Mouse (Mus musculus): ENCODE measurements around the gene Adamts10. TPM values are rescaled to one million over a fixed set of nuclear protein-coding genes. Genes with fewer than 3 reads are reported as not detected.
A peak's percentile ranks its signal among the peaks of the same experiment; 100 is the strongest.

The Adamts10 gene
- polyA plus RNA-seq, 1 experiment = 47.2 TPM

DNA sequence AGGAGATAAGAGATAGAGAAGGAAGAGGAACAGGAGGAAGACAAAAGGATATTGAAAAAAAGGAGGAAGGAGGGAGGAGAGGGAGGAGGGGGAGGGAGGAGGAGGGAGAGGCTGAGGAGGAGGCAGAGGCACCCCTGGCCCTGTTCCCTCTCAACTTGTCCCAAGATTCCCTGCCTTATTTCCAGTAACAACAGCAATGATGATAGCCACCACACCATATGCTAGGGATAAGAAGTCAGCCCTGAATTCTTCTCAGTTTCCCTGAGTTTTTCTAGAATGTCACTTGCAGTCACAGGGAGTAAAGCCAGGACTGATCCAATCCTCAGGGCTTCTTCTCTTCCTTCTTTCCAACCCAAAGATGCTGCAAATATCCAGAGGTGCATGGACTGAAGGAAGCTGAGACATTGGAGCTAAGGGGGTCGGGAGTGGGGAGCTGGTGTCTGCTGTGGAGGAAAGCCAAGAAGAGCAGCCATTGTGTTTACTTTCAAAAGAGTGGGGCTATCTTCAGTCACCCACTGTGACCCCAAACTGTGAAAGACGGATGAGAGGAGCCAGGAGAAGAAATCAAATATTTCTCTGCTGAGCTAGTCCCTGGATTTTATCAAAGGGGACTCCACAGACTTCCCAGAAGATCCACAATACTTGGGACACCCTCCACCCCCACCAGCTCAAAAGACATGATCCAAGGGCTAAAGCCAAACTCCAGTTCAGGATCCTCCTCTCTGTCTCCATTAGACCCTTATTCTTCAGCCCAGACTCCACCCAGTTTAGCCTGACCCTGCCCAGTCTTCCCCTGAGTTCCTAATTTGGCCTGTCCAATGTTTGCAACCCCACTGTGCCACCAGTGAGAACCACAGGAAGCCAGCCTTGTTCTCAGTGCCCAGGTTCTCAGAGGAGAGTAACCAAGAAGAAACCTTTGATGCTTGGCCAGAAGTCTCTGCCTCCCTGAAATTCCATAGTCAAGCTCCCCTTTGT lies 11.3 kb upstream of the Adamts10 start:
- TF ChIP-seq CTCF (IDR thresholded peaks at IDR 0.05; ENCODE audit: extremely low read depth, insufficient read depth, low read length) = no peak
- TF ChIP-seq POLR2A (IDR thresholded peaks at IDR 0.05; ENCODE audit: extremely low read depth, insufficient read depth, low read length) = no peak
- H3K4me3 ChIP-seq (ENCODE audit: insufficient read depth, low read length) = no peak overlapping the region
- H3K4me1 ChIP-seq (ENCODE audit: control insufficient read depth, insufficient read depth, low read length) = no peaks in the 10 kb centered on the region
- no peak overlapping the region for H3K27ac ChIP-seq (ENCODE audit: insufficient read depth, low read length)

DNA sequence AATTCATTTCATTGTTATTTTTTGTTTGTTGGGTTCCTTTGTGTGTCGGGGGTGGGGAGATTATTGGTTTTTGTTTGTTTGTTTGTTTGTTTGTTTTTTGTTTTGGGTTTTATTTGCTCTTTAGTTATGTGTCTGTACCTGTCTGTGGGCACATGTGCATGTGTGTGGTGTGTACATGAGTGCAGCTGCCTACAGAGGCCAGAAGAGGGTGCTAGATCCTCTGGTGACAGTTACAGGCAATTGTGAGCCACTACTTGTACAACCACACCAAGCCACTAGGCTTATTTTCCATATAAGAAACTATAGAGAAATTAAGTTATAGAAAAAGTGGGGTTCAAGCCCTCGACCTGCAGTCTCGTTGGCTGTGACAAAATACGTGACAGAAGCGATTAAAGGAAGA lies 10.1 kb upstream of the Adamts10 start:
- no peaks in the 10 kb centered on the region for H3K4me1 ChIP-seq (ENCODE audit: control insufficient read depth, insufficient read depth, low read length)
- no peak overlapping the region for H3K4me3 ChIP-seq (ENCODE audit: insufficient read depth, low read length)
- no peak for TF ChIP-seq CTCF (IDR thresholded peaks at IDR 0.05; ENCODE audit: extremely low read depth, insufficient read depth, low read length)
- no peak for TF ChIP-seq POLR2A (IDR thresholded peaks at IDR 0.05; ENCODE audit: extremely low read depth, insufficient read depth, low read length)
- H3K27ac ChIP-seq (ENCODE audit: insufficient read depth, low read length) = no peak overlapping the region

DNA sequence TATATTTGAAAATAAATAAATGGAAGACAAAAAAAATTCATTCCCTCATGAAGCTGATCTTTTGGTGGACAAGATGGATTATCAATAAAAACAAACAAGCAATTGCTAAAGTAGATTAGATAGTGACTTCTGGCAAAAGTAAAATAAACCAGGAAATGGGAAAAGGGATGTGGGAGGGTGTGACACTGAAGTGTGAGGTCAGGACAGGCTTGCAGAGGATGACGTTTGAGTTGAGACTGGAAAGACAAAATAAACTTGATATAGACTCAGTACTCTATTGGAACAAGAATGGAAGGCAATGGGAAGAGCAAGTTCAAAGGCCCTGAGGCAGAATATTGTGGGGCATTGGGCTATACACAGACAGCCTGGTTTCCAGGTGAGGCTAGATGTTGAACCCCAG lies 3.6 kb upstream of the Adamts10 start:
- Histone ChIP-seq H3K4me3 (ENCODE audit: insufficient read depth, low read length) (no peak overlapping the region), H3K27ac (ENCODE audit: insufficient read depth, low read length) (no peak overlapping the region), H3K4me1 (ENCODE audit: control insufficient read depth, insufficient read depth, low read length) (peaks cover 2% of the 10 kb centered on the region; the same call in 1 of the 2 replicates)
- TF ChIP-seq POLR2A (IDR thresholded peaks at IDR 0.05; ENCODE audit: extremely low read depth, insufficient read depth, low read length) (no peak), CTCF (IDR thresholded peaks at IDR 0.05; ENCODE audit: extremely low read depth, insufficient read depth, low read length) (no peak)

DNA sequence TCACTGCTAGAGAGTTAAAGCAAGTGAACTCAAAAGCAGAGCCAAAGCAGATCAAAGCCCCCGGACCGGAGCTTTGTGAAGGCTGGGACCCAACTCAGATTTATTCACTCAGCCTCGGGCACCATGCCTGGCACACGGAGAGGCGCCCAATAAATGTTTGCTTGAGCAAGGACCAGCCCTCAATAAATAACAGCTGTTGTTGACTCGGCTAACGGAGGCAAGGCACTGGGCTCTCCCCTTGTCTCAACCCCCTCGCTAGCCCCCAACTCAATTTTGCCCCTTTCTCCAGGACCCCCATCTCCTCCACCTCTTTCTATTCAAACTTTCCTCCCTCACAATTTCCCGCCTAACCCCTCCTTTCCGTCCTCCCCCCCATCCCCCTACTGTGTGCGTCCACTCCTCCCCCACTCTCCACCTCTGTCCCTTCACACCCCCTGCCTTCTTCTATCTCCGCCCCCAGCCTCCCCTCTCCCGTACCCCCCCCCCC lies 530 bp upstream of the Adamts10 start:
- Histone ChIP-seq H3K4me1 (ENCODE audit: control insufficient read depth, insufficient read depth, low read length) (peaks cover 2% of the 10 kb centered on the region; the same call in 1 of the 2 replicates), H3K4me3 (ENCODE audit: insufficient read depth, low read length) (peak overlapping the region; percentile 100), H3K27ac (ENCODE audit: insufficient read depth, low read length) (no peak overlapping the region)
- TF ChIP-seq POLR2A (IDR thresholded peaks at IDR 0.05; ENCODE audit: extremely low read depth, insufficient read depth, low read length) = no peak
- TF ChIP-seq CTCF (IDR thresholded peaks at IDR 0.05; ENCODE audit: extremely low read depth, insufficient read depth, low read length) = no peak

DNA sequence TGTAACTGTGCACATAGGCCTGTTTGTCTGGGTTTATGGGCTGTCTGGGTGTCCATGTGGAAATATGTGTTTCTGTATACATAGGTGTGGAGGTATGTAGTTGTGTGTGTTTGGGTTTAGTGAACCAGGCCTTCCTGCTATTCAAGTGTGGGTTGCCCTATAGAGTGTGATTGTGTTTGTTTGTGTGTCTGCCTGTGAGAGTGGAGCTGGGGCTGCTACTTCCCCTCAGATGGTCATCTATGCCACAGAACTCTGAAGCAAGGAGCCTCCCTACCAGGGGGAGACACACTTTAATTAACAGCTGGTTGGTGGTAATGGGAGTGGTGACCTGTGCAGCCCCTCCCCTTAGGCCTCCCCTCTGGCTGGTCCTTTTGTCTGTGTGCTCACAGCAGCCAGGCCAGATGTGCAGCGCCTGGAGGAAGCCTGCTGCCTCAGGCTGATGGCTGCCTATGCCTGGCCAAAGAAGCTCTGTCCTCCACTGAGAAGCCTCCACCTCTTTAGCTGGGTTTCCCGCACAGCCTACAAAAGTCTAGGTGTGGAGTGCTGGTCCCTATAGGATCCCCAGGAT lies 886 bp downstream of the Adamts10 start:
- H3K4me3 ChIP-seq (ENCODE audit: insufficient read depth, low read length) = peak overlapping the region; percentile 100

DNA sequence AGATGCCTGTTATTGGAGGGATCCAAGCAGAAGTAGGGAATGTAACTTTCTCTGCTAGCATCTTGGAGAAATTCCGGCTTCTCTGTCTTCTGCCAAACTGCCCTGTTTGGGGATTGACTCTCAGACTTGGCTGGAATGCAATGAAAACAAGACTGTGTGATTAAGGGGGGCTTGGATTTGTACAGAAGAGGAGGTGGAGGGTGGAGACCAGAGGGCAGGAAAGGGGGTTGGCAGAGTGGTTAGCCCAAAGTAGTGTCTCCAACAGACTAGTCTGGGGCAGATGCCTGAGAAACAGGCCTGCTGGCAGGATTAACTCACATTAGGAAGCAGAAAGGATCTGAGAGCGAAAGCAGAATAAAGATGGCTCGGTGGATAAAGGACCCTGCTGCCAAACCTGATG lies 2.5 kb downstream of the Adamts10 start:
- Histone ChIP-seq H3K4me1 (ENCODE audit: control insufficient read depth, insufficient read depth, low read length) (peaks cover 2% of the 10 kb centered on the region; the same call in 1 of the 2 replicates), H3K27ac (ENCODE audit: insufficient read depth, low read length) (no peak overlapping the region), H3K4me3 (ENCODE audit: insufficient read depth, low read length) (no peak overlapping the region)
- TF ChIP-seq CTCF (IDR thresholded peaks at IDR 0.05; ENCODE audit: extremely low read depth, insufficient read depth, low read length) = no peak
- no peak for TF ChIP-seq POLR2A (IDR thresholded peaks at IDR 0.05; ENCODE audit: extremely low read depth, insufficient read depth, low read length)

More for the DNA sequence above, 886 bp downstream of the Adamts10 start:
- no peak overlapping the region for H3K27ac ChIP-seq (ENCODE audit: insufficient read depth, low read length)
- H3K4me1 ChIP-seq (ENCODE audit: control insufficient read depth, insufficient read depth, low read length) = peaks cover 2% of the 10 kb centered on the region; the same call in 1 of the 2 replicates
- TF ChIP-seq POLR2A (IDR thresholded peaks at IDR 0.05; ENCODE audit: extremely low read depth, insufficient read depth, low read length) = no peak
- no peak for TF ChIP-seq CTCF (IDR thresholded peaks at IDR 0.05; ENCODE audit: extremely low read depth, insufficient read depth, low read length)

DNA sequence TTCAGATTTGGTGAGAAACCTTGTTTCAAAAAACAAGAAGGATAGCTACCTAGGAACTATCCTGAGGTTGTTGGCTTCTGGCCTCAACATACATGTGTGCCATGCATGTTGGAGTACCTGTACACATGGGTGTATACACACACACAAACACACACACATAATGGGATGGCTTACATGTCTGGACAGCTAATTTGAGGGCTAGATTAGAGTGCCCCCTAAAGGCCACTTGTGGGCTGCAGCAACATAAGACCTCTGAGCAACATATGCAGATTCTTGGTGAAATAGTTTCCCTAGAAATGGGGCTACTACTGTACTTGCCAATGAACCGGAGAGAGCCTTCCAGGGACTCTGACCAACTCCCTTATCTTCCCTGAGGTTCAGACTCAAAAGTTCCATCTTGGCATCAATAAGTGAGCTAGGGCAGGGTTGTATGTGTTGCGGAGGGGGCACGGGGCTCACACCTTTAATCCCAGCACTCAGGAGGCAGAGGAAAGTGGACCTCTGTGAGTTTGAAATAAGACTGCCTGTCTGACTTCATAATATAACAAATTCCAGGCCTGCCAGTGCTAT lies 15.2 kb downstream of the Adamts10 start:
- peak; percentile 68 for TF ChIP-seq CTCF (IDR thresholded peaks at IDR 0.05; ENCODE audit: extremely low read depth, insufficient read depth, low read length)
- TF ChIP-seq POLR2A (IDR thresholded peaks at IDR 0.05; ENCODE audit: extremely low read depth, insufficient read depth, low read length) = no peak
- no peak overlapping the region for H3K4me3 ChIP-seq (ENCODE audit: insufficient read depth, low read length)
- no peaks in the 10 kb centered on the region for H3K4me1 ChIP-seq (ENCODE audit: control insufficient read depth, insufficient read depth, low read length)
- no peak overlapping the region for H3K27ac ChIP-seq (ENCODE audit: insufficient read depth, low read length)

DNA sequence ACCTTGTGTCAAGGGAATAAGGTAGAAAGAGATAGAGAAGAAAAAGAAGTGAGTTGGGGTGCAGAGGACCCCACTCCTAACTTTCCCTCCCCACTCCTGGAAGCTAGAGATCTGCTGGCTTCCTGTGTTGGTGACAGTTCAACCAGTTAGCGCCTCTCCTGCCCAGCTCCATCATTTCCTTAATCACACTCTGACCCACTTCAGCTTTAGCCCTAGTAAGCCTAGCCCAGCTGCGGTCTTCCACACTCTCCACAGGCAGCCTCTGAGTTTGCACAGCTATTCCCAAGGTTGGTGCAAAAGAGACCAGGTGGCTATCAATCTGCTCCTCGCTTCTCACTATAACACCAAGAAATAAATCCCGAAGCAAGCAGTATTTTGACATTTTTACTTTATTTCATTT lies 15.9 kb downstream of the Adamts10 start:
- TF ChIP-seq POLR2A (IDR thresholded peaks at IDR 0.05; ENCODE audit: extremely low read depth, insufficient read depth, low read length) (no peak), CTCF (IDR thresholded peaks at IDR 0.05; ENCODE audit: extremely low read depth, insufficient read depth, low read length) (no peak)
- no peak overlapping the region for H3K4me3 ChIP-seq (ENCODE audit: insufficient read depth, low read length)
- H3K4me1 ChIP-seq (ENCODE audit: control insufficient read depth, insufficient read depth, low read length) = no peaks in the 10 kb centered on the region
- H3K27ac ChIP-seq (ENCODE audit: insufficient read depth, low read length) = no peak overlapping the region

DNA sequence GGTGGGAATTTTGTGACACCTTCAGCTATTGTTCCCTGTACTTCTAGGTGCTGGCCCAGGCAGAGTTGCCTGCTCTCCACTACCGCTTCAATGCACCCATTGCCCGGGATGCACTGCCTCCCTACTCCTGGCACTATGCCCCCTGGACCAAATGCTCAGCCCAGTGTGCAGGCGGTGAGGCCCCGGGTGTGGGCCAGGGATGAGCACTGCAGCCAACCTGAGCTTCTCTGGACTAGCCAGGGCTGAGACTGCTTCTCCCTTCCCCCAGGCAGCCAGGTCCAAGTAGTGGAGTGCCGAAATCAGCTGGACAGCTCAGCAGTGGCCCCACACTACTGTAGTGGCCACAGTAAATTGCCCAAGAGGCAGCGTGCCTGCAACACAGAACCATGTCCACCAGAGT lies 25.2 kb downstream of the Adamts10 start:
- TF ChIP-seq POLR2A (IDR thresholded peaks at IDR 0.05; ENCODE audit: extremely low read depth, insufficient read depth, low read length) (no peak), CTCF (IDR thresholded peaks at IDR 0.05; ENCODE audit: extremely low read depth, insufficient read depth, low read length) (no peak)
- Histone ChIP-seq H3K4me1 (ENCODE audit: control insufficient read depth, insufficient read depth, low read length) (no peaks in the 10 kb centered on the region), H3K27ac (ENCODE audit: insufficient read depth, low read length) (no peak overlapping the region), H3K4me3 (ENCODE audit: insufficient read depth, low read length) (no peak overlapping the region)

Measured in cortical plate, adult 2 months (tissue).